Mouse (Mus musculus) myocyte (in vitro differentiated cells): ENCODE measurements around the gene Adgrg6. TPM values are rescaled to one million over a fixed set of nuclear protein-coding genes. Genes with fewer than 3 reads are reported as not detected.
A peak's percentile ranks its signal among the peaks of the same experiment; 100 is the strongest.

Source experiments
- H3K27me3 ChIP-seq: one replicate; pipeline ENCODE4 v1.6.1; 2011; ENCODE audit not compliant: control insufficient read depth, insufficient read depth, insufficient read length
- H3K36me3 ChIP-seq: one replicate; pipeline ENCODE4 v1.6.1; 2011; ENCODE audit not compliant: control insufficient read depth, insufficient read depth
- H3K4me2 ChIP-seq: one replicate; pipeline ENCODE4 v1.6.1; 2011; ENCODE audit warnings: low read depth, control low read depth
- H3K4me3 ChIP-seq: one replicate; pipeline ENCODE4 v1.5.1; 2011; ENCODE audit warnings: mild to moderate bottlenecking, control low read depth, moderate library complexity
- H3K79me2 ChIP-seq: one replicate; pipeline ENCODE4 v1.6.1; 2011; ENCODE audit not compliant: control insufficient read depth, insufficient read depth
- H3ac ChIP-seq: one replicate; pipeline ENCODE4 v1.6.1; 2011; ENCODE audit not compliant: control insufficient read depth, insufficient read length
- CEBPB ChIP-seq: IDR thresholded peaks from 2 replicates; pipeline ENCODE4 v1.6.1; 2011; ENCODE audit warnings: mild to moderate bottlenecking, moderate library complexity; ENCODE audit not compliant: poor library complexity, insufficient read depth, severe bottlenecking
- E2F4 ChIP-seq: IDR thresholded peaks from one replicate; pipeline ENCODE4 v1.6.1; 2011; ENCODE audit warnings: mild to moderate bottlenecking, control low read depth, moderate library complexity; ENCODE audit not compliant: insufficient read depth
- MAX ChIP-seq: IDR thresholded peaks from one replicate; pipeline ENCODE4 v1.6.1; 2011; ENCODE audit warnings: low read depth, mild to moderate bottlenecking, control low read depth
- MYOD1 ChIP-seq, 3 experiments: IDR thresholded peaks; one replicate each; pipeline ENCODE4 v1.6.1; 2011; ENCODE audit warnings: control low read depth in 2 of 3, low read depth in 2 of 3, mild to moderate bottlenecking in 2 of 3, moderate library complexity in 1 of 3; ENCODE audit not compliant: insufficient read length in 2 of 3, control insufficient read depth in 1 of 3
- MYOG ChIP-seq, 3 experiments: IDR thresholded peaks; one replicate each; pipeline ENCODE4 v1.6.1; 2011; ENCODE audit warnings: control low read depth in 2 of 3, low read depth in 2 of 3, mild to moderate bottlenecking in 2 of 3; ENCODE audit not compliant: insufficient read length in 2 of 3, control insufficient read depth in 1 of 3, insufficient read depth in 1 of 3
- POLR2A ChIP-seq: IDR thresholded peaks from one replicate; pipeline ENCODE4 v1.6.1; 2011; ENCODE audit warnings: low read depth, mild to moderate bottlenecking, control low read depth, moderate library complexity; ENCODE audit not compliant: insufficient read length
- POLR2AphosphoS2 ChIP-seq: IDR thresholded peaks from one replicate; pipeline ENCODE4 v1.6.1; 2011; ENCODE audit warnings: low read depth, control low read depth; ENCODE audit not compliant: insufficient read length
- REST ChIP-seq: IDR thresholded peaks from one replicate; pipeline ENCODE4 v1.6.1; 2011; ENCODE audit warnings: mild to moderate bottlenecking, control low read depth, moderate library complexity; ENCODE audit not compliant: insufficient read depth, insufficient read length
- SRF ChIP-seq: IDR thresholded peaks from one replicate; pipeline ENCODE4 v1.6.1; 2011; ENCODE audit warnings: low read depth; ENCODE audit not compliant: control insufficient read depth, insufficient read length
- TCF12 ChIP-seq: IDR thresholded peaks from one replicate; pipeline ENCODE4 v1.6.1; 2011; ENCODE audit warnings: mild to moderate bottlenecking, control low read depth; ENCODE audit not compliant: poor library complexity, insufficient read depth, severe bottlenecking
- TCF3 ChIP-seq: IDR thresholded peaks from one replicate; pipeline ENCODE4 v1.6.1; 2011; ENCODE audit warnings: low read depth, control low read depth; ENCODE audit not compliant: insufficient read length
- USF1 ChIP-seq: IDR thresholded peaks from one replicate; pipeline ENCODE4 v1.6.1; 2011; ENCODE audit warnings: low read depth, mild to moderate bottlenecking, control low read depth, moderate library complexity
- polyA plus RNA-seq: library from polyadenylated mRNA; unstranded; fragments of >200 nt; fragmentation: generic; extraction: Trizol; gene quantifications from one replicate; pipeline ENCODE4 v1.2.1, GENCODE M21; 2012; ENCODE audit warnings: missing spikeins

Adgrg6 gene
- polyA plus RNA-seq, 1 experiment, result 9.3 TPM

DNA sequence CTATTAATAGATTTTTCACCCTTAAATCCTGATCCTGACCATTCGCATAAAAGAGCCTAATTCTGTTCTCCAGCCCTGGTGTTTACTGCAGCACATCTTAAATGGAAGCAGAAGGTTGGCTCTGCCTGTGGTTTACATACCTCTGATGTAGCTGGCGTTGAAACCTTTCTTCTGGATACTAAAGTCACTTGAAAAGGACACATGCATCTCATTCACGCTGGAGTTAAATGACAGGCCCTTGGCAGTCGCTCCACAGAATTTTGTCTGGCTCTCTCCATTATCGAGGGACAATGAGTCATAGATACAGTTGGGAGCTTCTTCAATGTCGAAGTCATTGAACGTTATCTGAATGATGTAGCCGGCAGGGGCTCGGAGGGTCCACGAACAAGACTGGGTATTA is 76.8 kb downstream of the Adgrg6 start:
- Histone ChIP-seq H3K27me3 (no peaks in the 10 kb centered on the region), H3K4me3 (no peak overlapping the region), H3K36me3 (no peaks in the 10 kb centered on the region), H3K79me2 (no peaks in the 10 kb centered on the region), H3ac (no peak overlapping the region), H3K4me2 (no peak overlapping the region)
- TF ChIP-seq POLR2AphosphoS2, result no peak
- no peak for TF ChIP-seq CEBPB

DNA sequence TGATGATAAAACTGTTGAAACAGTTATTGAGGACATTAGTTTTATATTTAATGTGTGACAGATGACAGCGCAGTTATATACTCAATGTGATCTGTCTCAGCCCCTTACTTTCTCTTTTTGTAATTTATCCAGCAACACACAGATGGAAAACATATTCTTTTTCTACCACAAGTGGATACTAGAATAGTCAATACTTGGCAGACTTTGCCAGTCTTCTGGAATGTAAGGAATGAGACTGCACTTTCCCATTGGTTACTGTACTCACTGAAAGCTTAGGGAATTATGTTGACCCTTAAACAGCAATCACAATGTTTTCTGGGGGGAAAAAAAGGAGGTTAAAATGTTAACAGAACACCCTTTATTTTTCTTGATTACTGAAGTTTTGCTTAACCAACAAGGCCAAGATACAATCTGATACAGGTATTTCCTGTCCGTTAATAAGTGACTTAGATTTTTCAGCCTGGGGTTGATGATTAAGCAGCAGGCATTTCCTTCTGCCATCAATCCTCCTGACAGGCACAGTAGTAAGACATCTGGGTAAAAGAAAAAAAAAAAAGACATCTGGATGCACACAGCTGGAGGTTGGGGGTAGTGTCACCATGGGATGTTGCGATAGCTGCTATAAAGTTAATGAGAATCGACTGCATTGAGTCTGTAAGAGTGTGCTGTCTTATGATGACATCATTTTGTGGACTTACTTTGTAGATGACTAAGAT is 81.5 kb downstream of the Adgrg6 start:
- Histone ChIP-seq H3K27me3 (no peaks in the 10 kb centered on the region), H3K4me2 (peak overlapping the region; percentile 65), H3K4me3 (no peak overlapping the region), H3K79me2 (no peaks in the 10 kb centered on the region), H3ac (no peak overlapping the region), H3K36me3 (no peaks in the 10 kb centered on the region)
- TF ChIP-seq SRF (no peak), REST (no peak), MYOG (IDR thresholded peaks at IDR 0.05; ENCODE audit: control insufficient read depth in 1 of 3, insufficient read depth in 1 of 3, insufficient read length in 2 of 3, low read depth in 2 of 3) (no peak), TCF3 (peak; percentile 1), MYOD1 (IDR thresholded peaks at IDR 0.05; ENCODE audit: control insufficient read depth in 1 of 3, insufficient read length in 2 of 3, low read depth in 2 of 3) (no peak), USF1 (no peak), TCF12 (peak; percentile 70), CEBPB (peak; percentile 82)

- TF ChIP-seq MYOD1 (IDR thresholded peaks at IDR 0.05; ENCODE audit: control insufficient read depth in 1 of 3, insufficient read length in 2 of 3, low read depth in 2 of 3) (no peak), USF1 (no peak), POLR2AphosphoS2 (no peak), MAX (no peak), TCF3 (no peak), REST (no peak), MYOG (IDR thresholded peaks at IDR 0.05; ENCODE audit: control insufficient read depth in 1 of 3, insufficient read depth in 1 of 3, insufficient read length in 2 of 3, low read depth in 2 of 3) (no peak), E2F4 (no peak), CEBPB (no peak), SRF (no peak), POLR2A (no peak), TCF12 (no peak)
- H3K79me2 ChIP-seq, result no peaks in the 10 kb centered on the region
- no peaks in the 10 kb centered on the region for H3K27me3 ChIP-seq
- H3K4me2 ChIP-seq, result no peak overlapping the region
- H3ac ChIP-seq, result no peak overlapping the region
- no peak overlapping the region for H3K4me3 ChIP-seq
- H3K36me3 ChIP-seq, result no peaks in the 10 kb centered on the region
Observed at GRCm38 (mm10) chr10:14460933-14461514, 84.4 kb downstream of the Adgrg6 start.

DNA sequence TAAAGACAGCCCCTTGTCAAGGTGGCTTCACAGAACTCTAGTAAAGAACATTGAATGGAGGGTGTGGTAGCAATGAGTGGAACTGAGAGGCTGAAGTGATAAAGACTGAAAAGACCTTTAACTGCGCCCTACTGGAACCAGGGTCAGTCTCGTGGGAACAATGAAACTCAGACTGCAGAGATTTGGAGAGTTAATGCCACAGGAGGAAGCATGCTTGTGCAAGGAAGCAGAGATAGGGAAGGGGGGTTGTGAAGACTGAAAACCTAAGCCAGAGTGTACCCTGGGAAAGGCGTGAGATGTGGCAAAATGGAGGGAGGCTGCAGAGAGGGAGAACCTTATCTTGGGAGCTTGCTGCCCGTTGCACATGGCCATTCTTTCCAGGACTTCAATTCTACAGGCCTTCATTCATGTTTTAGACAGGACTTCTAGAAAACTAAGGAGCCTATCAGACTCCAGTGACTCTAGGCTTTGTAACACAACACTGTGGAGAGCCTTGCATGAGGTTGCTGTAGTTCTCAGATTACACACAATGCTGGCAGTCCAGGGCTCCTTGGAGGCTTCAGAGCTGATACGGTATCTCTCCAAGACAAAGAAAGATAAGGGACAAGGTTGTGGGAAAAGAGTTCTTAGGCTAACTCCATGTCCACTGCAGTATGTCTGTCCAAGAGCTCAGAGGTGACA is 85.1 kb downstream of the Adgrg6 start:
- Histone ChIP-seq H3K36me3 (no peaks in the 10 kb centered on the region), H3K4me2 (no peak overlapping the region), H3K27me3 (no peaks in the 10 kb centered on the region), H3K79me2 (no peaks in the 10 kb centered on the region), H3ac (no peak overlapping the region), H3K4me3 (no peak overlapping the region)
- no peak for TF ChIP-seq E2F4
- no peak for TF ChIP-seq USF1
- TF ChIP-seq POLR2AphosphoS2, result no peak
- TF ChIP-seq SRF, result no peak
- no peak for TF ChIP-seq MAX
- TF ChIP-seq TCF3, result no peak
- TF ChIP-seq MYOD1 (IDR thresholded peaks at IDR 0.05; ENCODE audit: control insufficient read depth in 1 of 3, insufficient read length in 2 of 3, low read depth in 2 of 3), result no peak
- no peak for TF ChIP-seq CEBPB
- TF ChIP-seq POLR2A, result no peak

DNA sequence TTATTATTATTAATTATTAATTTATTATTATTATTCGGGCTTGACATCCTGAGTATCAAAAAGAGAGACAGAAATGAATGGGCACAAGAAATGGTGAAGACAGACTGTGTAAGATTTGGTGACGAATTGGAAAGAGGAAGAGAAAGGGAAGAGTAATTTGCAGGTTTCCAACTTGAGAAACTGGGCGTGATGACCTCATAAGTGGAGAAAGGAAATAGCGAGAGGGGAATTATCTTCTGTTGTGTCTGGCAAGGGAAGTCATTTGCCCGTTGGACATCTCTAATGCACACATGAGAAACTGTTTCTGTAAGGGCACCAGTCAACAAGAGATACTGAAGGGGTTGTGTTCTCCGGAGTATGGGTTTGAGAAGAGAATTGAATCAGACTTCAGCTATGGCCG is 85.6 kb downstream of the Adgrg6 start:
- TF ChIP-seq REST, result no peak
- no peak for TF ChIP-seq CEBPB
- no peak for TF ChIP-seq TCF3
- no peak for TF ChIP-seq TCF12
- no peak for TF ChIP-seq USF1
- TF ChIP-seq E2F4, result no peak
- TF ChIP-seq SRF, result no peak
- no peak for TF ChIP-seq MAX
- TF ChIP-seq MYOG (IDR thresholded peaks at IDR 0.05; ENCODE audit: control insufficient read depth in 1 of 3, insufficient read depth in 1 of 3, insufficient read length in 2 of 3, low read depth in 2 of 3), result no peak
- no peak for TF ChIP-seq MYOD1 (IDR thresholded peaks at IDR 0.05; ENCODE audit: control insufficient read depth in 1 of 3, insufficient read length in 2 of 3, low read depth in 2 of 3)
- TF ChIP-seq POLR2A, result no peak
- no peak for TF ChIP-seq POLR2AphosphoS2

More for the DNA sequence above, 85.6 kb downstream of the Adgrg6 start:
- no peaks in the 10 kb centered on the region for H3K79me2 ChIP-seq
- no peak overlapping the region for H3ac ChIP-seq
- no peaks in the 10 kb centered on the region for H3K27me3 ChIP-seq
- H3K36me3 ChIP-seq, result no peaks in the 10 kb centered on the region
- no peak overlapping the region for H3K4me3 ChIP-seq
- H3K4me2 ChIP-seq, result no peak overlapping the region
